Mouse (Mus musculus) liver, embryonic 15.5 days (tissue): ENCODE results near the gene Lrmda. TPM values are rescaled to one million over a fixed set of nuclear protein-coding genes. Genes with fewer than 3 reads are reported as not detected.

ENCODE experiments used
- ATAC-seq: fragments of 200-750 bp; cut with Nextera tagmentation; 2 replicates; pipeline ENCODE4 v1.8.0; 2017; ENCODE audit warnings: moderate number of reproducible peaks, mild to moderate bottlenecking, moderate library complexity; ENCODE audit not compliant: insufficient read depth
- H3K27ac ChIP-seq: fragments of 300-500 bp; sonication (generic); replicated peaks from 2 replicates; pipeline ENCODE4 v1.5.1; 2015; ENCODE audit warnings: mild to moderate bottlenecking, inconsistent platforms
- H3K27me3 ChIP-seq: fragments of 300-500 bp; sonication (generic); 2 replicates; pipeline ENCODE4 v1.6.1; 2015; ENCODE audit warnings: mild to moderate bottlenecking, inconsistent platforms
- H3K36me3 ChIP-seq: fragments of 300-500 bp; sonication (generic); replicated peaks from 2 replicates; pipeline ENCODE4 v1.6.1; 2015; ENCODE audit warnings: moderate library complexity, mild to moderate bottlenecking, inconsistent platforms
- H3K4me1 ChIP-seq: fragments of 300-500 bp; sonication (generic); replicated peaks from 2 replicates; pipeline ENCODE4 v1.6.1; 2015; ENCODE audit warnings: inconsistent platforms
- H3K4me2 ChIP-seq: fragments of 300-500 bp; sonication (generic); 2 replicates; pipeline ENCODE4 v1.6.1; 2015; ENCODE audit warnings: moderate library complexity, mild to moderate bottlenecking, inconsistent platforms
- H3K4me3 ChIP-seq: fragments of 300-500 bp; sonication (generic); replicated peaks from 2 replicates; pipeline ENCODE4 v1.5.1; 2015; ENCODE audit warnings: mild to moderate bottlenecking, inconsistent platforms
- H3K9ac ChIP-seq: fragments of 300-500 bp; sonication (generic); 2 replicates; pipeline ENCODE4 v1.6.1; 2015; ENCODE audit warnings: moderate library complexity, mild to moderate bottlenecking, inconsistent platforms
- H3K9me3 ChIP-seq: fragments of 300-500 bp; sonication (generic); replicated peaks from 2 replicates; pipeline ENCODE4 v1.6.1; 2016; ENCODE audit warnings: inconsistent platforms
- WGBS: fragments of 180-500 bp; shearing (Covaris S2); methylation state at CpG from one replicate; pipeline ENCODE4 v1.1.7; 2015; ENCODE audit warnings: mixed read lengths; ENCODE audit not compliant: insufficient replicate concordance; 5-methylcytosine and 5-hydroxymethylcytosine counted together
- polyA plus RNA-seq: library from polyadenylated mRNA; unstranded; fragments of >200 nt; fragmentation: Nextera tagmentation; extraction: Ambion mirVana; gene quantifications from 2 replicates; pipeline ENCODE4 v1.2.1, GENCODE M21; 2015

The Lrmda gene
- polyA plus RNA-seq, 1 experiment from 2014 or later: 0.13 TPM

- Histone ChIP-seq H3K4me3 (no peak overlapping the region), H3K4me1 (no peaks in the 10 kb centered on the region), H3K4me2 (no peak overlapping the region), H3K9me3 (no peaks in the 10 kb centered on the region), H3K27ac (no peak overlapping the region), H3K36me3 (no peaks in the 10 kb centered on the region), H3K9ac (no peak overlapping the region), H3K27me3 (no peaks in the 10 kb centered on the region)
- no peak for ATAC-seq
- 59% methylated on average over 4 of the region's 4 CpGs for WGBS
Measured at GRCm38 (mm10) chr14:22265229-22265905, 245.9 kb downstream of the Lrmda start.

- H3K36me3 ChIP-seq: no peaks in the 10 kb centered on the region
- no peak overlapping the region for H3K4me2 ChIP-seq
- no peak overlapping the region for H3K9ac ChIP-seq
- no peaks in the 10 kb centered on the region for H3K4me1 ChIP-seq
- 67% methylated on average over 9 of the region's 9 CpGs for WGBS
- no peaks in the 10 kb centered on the region for H3K27me3 ChIP-seq
- no peak overlapping the region for H3K27ac ChIP-seq
- ATAC-seq: no peak
- no peak overlapping the region for H3K4me3 ChIP-seq
- no peaks in the 10 kb centered on the region for H3K9me3 ChIP-seq
Measured at GRCm38 (mm10) chr14:22269812-22270211, 250.3 kb downstream of the Lrmda start.

- Histone ChIP-seq H3K9ac (no peak overlapping the region), H3K27ac (no peak overlapping the region), H3K36me3 (no peaks in the 10 kb centered on the region), H3K27me3 (no peaks in the 10 kb centered on the region), H3K4me3 (no peak overlapping the region), H3K4me1 (no peaks in the 10 kb centered on the region), H3K4me2 (no peak overlapping the region), H3K9me3 (no peaks in the 10 kb centered on the region)
- 51% methylated on average over 5 of the region's 5 CpGs for WGBS
- no peak for ATAC-seq
Measured at GRCm38 (mm10) chr14:22278053-22278452, 258.5 kb downstream of the Lrmda start.

GRCm38 (mm10) chr14:22279591-22279990 lies 260.1 kb downstream of the Lrmda start:
- WGBS: 50% methylated on average over 4 of the region's 4 CpGs
- ATAC-seq: no peak
- Histone ChIP-seq H3K27ac (no peak overlapping the region), H3K9ac (no peak overlapping the region), H3K4me2 (no peak overlapping the region), H3K4me1 (no peaks in the 10 kb centered on the region), H3K9me3 (no peaks in the 10 kb centered on the region), H3K27me3 (no peaks in the 10 kb centered on the region), H3K4me3 (no peak overlapping the region), H3K36me3 (no peaks in the 10 kb centered on the region)

GRCm38 (mm10) chr14:22281630-22282029 lies 262.1 kb downstream of the Lrmda start:
- ATAC-seq: no peak
- Histone ChIP-seq H3K4me1 (no peaks in the 10 kb centered on the region), H3K27me3 (no peaks in the 10 kb centered on the region), H3K4me3 (no peak overlapping the region), H3K36me3 (no peaks in the 10 kb centered on the region), H3K9me3 (no peaks in the 10 kb centered on the region), H3K27ac (no peak overlapping the region), H3K9ac (no peak overlapping the region), H3K4me2 (no peak overlapping the region)
- WGBS: 84% methylated on average over 7 of the region's 7 CpGs

- H3K36me3 ChIP-seq: no peaks in the 10 kb centered on the region
- H3K9me3 ChIP-seq: no peaks in the 10 kb centered on the region
- no peak overlapping the region for H3K4me3 ChIP-seq
- no peak overlapping the region for H3K4me2 ChIP-seq
- H3K27ac ChIP-seq: no peak overlapping the region
- WGBS: 67% methylated on average over 6 of the region's 6 CpGs
- no peak overlapping the region for H3K9ac ChIP-seq
- H3K4me1 ChIP-seq: no peaks in the 10 kb centered on the region
- no peak for ATAC-seq
- H3K27me3 ChIP-seq: no peaks in the 10 kb centered on the region
Measured at GRCm38 (mm10) chr14:22282847-22283246, 263.3 kb downstream of the Lrmda start.

- no peak overlapping the region for H3K4me3 ChIP-seq
- no peak for ATAC-seq
- no peaks in the 10 kb centered on the region for H3K36me3 ChIP-seq
- no peak overlapping the region for H3K4me2 ChIP-seq
- no peak overlapping the region for H3K9ac ChIP-seq
- H3K27ac ChIP-seq: no peak overlapping the region
- 70% methylated on average over 2 of the region's 2 CpGs for WGBS
- H3K4me1 ChIP-seq: no peaks in the 10 kb centered on the region
- H3K9me3 ChIP-seq: no peaks in the 10 kb centered on the region
- H3K27me3 ChIP-seq: no peaks in the 10 kb centered on the region
Measured at GRCm38 (mm10) chr14:22283722-22284121, 264.2 kb downstream of the Lrmda start.

GRCm38 (mm10) chr14:22284823-22285517 lies 265.5 kb downstream of the Lrmda start:
- Histone ChIP-seq H3K27me3 (no peaks in the 10 kb centered on the region), H3K27ac (no peak overlapping the region), H3K4me1 (no peaks in the 10 kb centered on the region), H3K4me2 (no peak overlapping the region), H3K9ac (no peak overlapping the region), H3K4me3 (no peak overlapping the region), H3K36me3 (no peaks in the 10 kb centered on the region), H3K9me3 (no peaks in the 10 kb centered on the region)
- ATAC-seq: no peak
- 74% methylated on average over 15 of the region's 15 CpGs for WGBS

- no peaks in the 10 kb centered on the region for H3K36me3 ChIP-seq
- no peak for ATAC-seq
- no peak overlapping the region for H3K27ac ChIP-seq
- no peaks in the 10 kb centered on the region for H3K4me1 ChIP-seq
- no peak overlapping the region for H3K4me2 ChIP-seq
- no peaks in the 10 kb centered on the region for H3K27me3 ChIP-seq
- no peak overlapping the region for H3K4me3 ChIP-seq
- no peaks in the 10 kb centered on the region for H3K9me3 ChIP-seq
- no peak overlapping the region for H3K9ac ChIP-seq
- 34% methylated on average over 4 of the region's 4 CpGs for WGBS
Measured at GRCm38 (mm10) chr14:22285826-22286225, 266.3 kb downstream of the Lrmda start.

GRCm38 (mm10) chr14:22288179-22288578 lies 268.7 kb downstream of the Lrmda start:
- 46% methylated on average over 10 of the region's 10 CpGs for WGBS
- Histone ChIP-seq H3K4me2 (no peak overlapping the region), H3K27me3 (no peaks in the 10 kb centered on the region), H3K27ac (no peak overlapping the region), H3K9me3 (no peaks in the 10 kb centered on the region), H3K4me1 (no peaks in the 10 kb centered on the region), H3K9ac (no peak overlapping the region), H3K4me3 (no peak overlapping the region), H3K36me3 (no peaks in the 10 kb centered on the region)
- ATAC-seq: no peak

GRCm38 (mm10) chr14:22289380-22289922 lies 269.9 kb downstream of the Lrmda start:
- no peak overlapping the region for H3K4me3 ChIP-seq
- no peak overlapping the region for H3K4me2 ChIP-seq
- H3K4me1 ChIP-seq: no peaks in the 10 kb centered on the region
- no peak for ATAC-seq
- no peaks in the 10 kb centered on the region for H3K36me3 ChIP-seq
- H3K27me3 ChIP-seq: no peaks in the 10 kb centered on the region
- H3K9ac ChIP-seq: no peak overlapping the region
- H3K27ac ChIP-seq: no peak overlapping the region
- H3K9me3 ChIP-seq: no peaks in the 10 kb centered on the region
- 67% methylated on average over 15 of the region's 15 CpGs for WGBS
